ENCODE assay signal across 8 mouse cellular contexts in genomic region chr8:124896010-124896631, GRCm38 (mm10). TPM values are rescaled to one million over a fixed set of nuclear protein-coding genes. Genes with fewer than 3 reads are reported as not detected.
A peak's percentile ranks its signal among the peaks of the same experiment; 100 is the strongest.
DNase-seq lines count a peak whose midpoint lies in the region; ATAC-seq and TF ChIP-seq lines count a peak whose summit lies in the region.

No protein-coding gene starts in this region.

- H3K4me2 ChIP-seq in hindbrain, embryonic 15.5 days: peak overlapping the region; percentile 90
- peak overlapping the region; percentile 94 for H3K4me2 ChIP-seq in midbrain, embryonic 15.5 days

- 0 out of 2 replicates have a peak overlapping the region, but pooled peaks have one; percentile 6 for H3K27ac ChIP-seq in cerebellum, adult 2 months (ENCODE audit: insufficient read depth, low read length)
- H3K27ac ChIP-seq in hindbrain, embryonic 15.5 days (replicated peaks): peak overlapping the region; percentile 85
- peak overlapping the region; percentile 86; the same call in 1 of the 2 replicates for H3K27ac ChIP-seq in midbrain, embryonic 15.5 days

- H3K4me1 ChIP-seq in cerebellum, adult 2 months (ENCODE audit: control insufficient read depth, insufficient read depth, low read length): peaks cover 19% of the 10 kb centered on the region
- H3K4me1 ChIP-seq in hindbrain, embryonic 15.5 days (replicated peaks): peaks cover 50% of the 10 kb centered on the region
- peaks cover 48% of the 10 kb centered on the region for H3K4me1 ChIP-seq in midbrain, embryonic 15.5 days

- 57% methylated on average over 26 of the region's 26 CpGs for WGBS in cerebellum, adult 2 months
- 84% methylated on average over 26 of the region's 26 CpGs for WGBS in hindbrain, embryonic 15.5 days
- WGBS in midbrain, embryonic 15.5 days: 86% methylated on average over 26 of the region's 26 CpGs

- no peaks in the 10 kb centered on the region for H3K9me3 ChIP-seq in hindbrain, embryonic 15.5 days
- H3K9me3 ChIP-seq in midbrain, embryonic 15.5 days: no peaks in the 10 kb centered on the region

- H3K4me3 ChIP-seq in cerebellum, adult 2 months (replicated peaks; ENCODE audit: insufficient read depth, low read depth, low read length): peak overlapping the region; percentile 67
- peak overlapping the region; percentile 84 for H3K4me3 ChIP-seq in hindbrain, embryonic 15.5 days
- peak overlapping the region; percentile 95 for H3K4me3 ChIP-seq in midbrain, embryonic 15.5 days

- no peak for ATAC-seq in hindbrain, embryonic 15.5 days (ENCODE audit: low FRiP score, low read depth)
- no peak for ATAC-seq in midbrain, embryonic 15.5 days (replicated peaks)

- H3K36me3 ChIP-seq in hindbrain, embryonic 15.5 days: peaks cover 32% of the 10 kb centered on the region
- peaks cover 29% of the 10 kb centered on the region for H3K36me3 ChIP-seq in midbrain, embryonic 15.5 days (replicated peaks)

- no peak for TF ChIP-seq CTCF in cerebellum, adult 2 months (IDR thresholded peaks at IDR 0.05; ENCODE audit: borderline replicate concordance, insufficient read depth, low read depth, low read length)

- no peaks in the 10 kb centered on the region for H3K27me3 ChIP-seq in cerebellum, adult 2 months (ENCODE audit: control insufficient read depth, insufficient read depth, low read length)
- H3K27me3 ChIP-seq in hindbrain, embryonic 15.5 days: no peaks in the 10 kb centered on the region
- no peaks in the 10 kb centered on the region for H3K27me3 ChIP-seq in midbrain, embryonic 15.5 days (replicated peaks)

- no peak for DNase-seq in cerebellum, adult 2 months
- DNase-seq in cerebellum, adult 18-20 months: no peak
- peak; percentile 19 for DNase-seq in right cerebral cortex, postnatal 4 days
- DNase-seq in right cerebral cortex, adult 18-20 months: no peak
- DNase-seq in yolk sac, embryonic 10.5 days (ENCODE audit: low spot score): no peak
- no peak for DNase-seq in spleen, postnatal 36 days (ENCODE audit: low spot score in 2 of 2)

- peak overlapping the region; percentile 85; the same call in 1 of the 2 replicates for H3K9ac ChIP-seq in hindbrain, embryonic 15.5 days
- H3K9ac ChIP-seq in midbrain, embryonic 15.5 days: peak overlapping the region; percentile 69

- no peak for TF ChIP-seq POLR2A in cerebellum, adult 2 months (IDR thresholded peaks at IDR 0.05; ENCODE audit: borderline replicate concordance, insufficient read depth, low read length)

RNA-seq across cellular contexts. Expression of gene Exoc8, which starts 1.4 kb away (rescaled TPM):
- 16.2 and 18.2 TPM in 2 replicates for polyA plus RNA-seq in cerebellum, adult 2 months (2012; rRNA removed)
- 14.6 and 15.2 TPM in 2 replicates for polyA plus RNA-seq in hindbrain, embryonic 15.5 days (2015; fragmentation: Nextera tagmentation; extraction: Ambion mirVana)
- polyA plus RNA-seq in midbrain, embryonic 15.5 days (2015; fragmentation: Nextera tagmentation; extraction: Ambion mirVana): 15.5 and 16.3 TPM in 2 replicates

RNA-seq across cellular contexts. Expression of gene Sprtn, which starts 1.6 kb away (rescaled TPM):
- polyA plus RNA-seq in cerebellum, adult 2 months (2012; rRNA removed): 18.5 and 19.5 TPM in 2 replicates
- polyA plus RNA-seq in hindbrain, embryonic 15.5 days (2015; fragmentation: Nextera tagmentation; extraction: Ambion mirVana): 8.8 and 9.3 TPM in 2 replicates
- 10.4 and 10.7 TPM in 2 replicates for polyA plus RNA-seq in midbrain, embryonic 15.5 days (2015; fragmentation: Nextera tagmentation; extraction: Ambion mirVana)

RNA-seq across cellular contexts. Expression of gene 2810004N23Rik, which starts 33.2 kb away (rescaled TPM):
- 15.0 and 15.7 TPM in 2 replicates for polyA plus RNA-seq in cerebellum, adult 2 months (2012; rRNA removed)
- 26.2 and 26.9 TPM in 2 replicates for polyA plus RNA-seq in hindbrain, embryonic 15.5 days (2015; fragmentation: Nextera tagmentation; extraction: Ambion mirVana)
- polyA plus RNA-seq in midbrain, embryonic 15.5 days (2015; fragmentation: Nextera tagmentation; extraction: Ambion mirVana): 27.4 and 28.3 TPM in 2 replicates

RNA-seq across cellular contexts. Expression of gene Gnpat, which starts 33.3 kb away (rescaled TPM):
- 98.3 and 100 TPM in 2 replicates for polyA plus RNA-seq in cerebellum, adult 2 months (2012; rRNA removed)
- polyA plus RNA-seq in hindbrain, embryonic 15.5 days (2015; fragmentation: Nextera tagmentation; extraction: Ambion mirVana): 74.7 and 79.5 TPM in 2 replicates
- polyA plus RNA-seq in midbrain, embryonic 15.5 days (2015; fragmentation: Nextera tagmentation; extraction: Ambion mirVana): 77.5 and 83.9 TPM in 2 replicates

RNA-seq across cellular contexts. Expression of gene Egln1, which starts 53.0 kb away (rescaled TPM):
- 58.1 and 58.8 TPM in 2 replicates for polyA plus RNA-seq in cerebellum, adult 2 months (2012; rRNA removed)
- polyA plus RNA-seq in hindbrain, embryonic 15.5 days (2015; fragmentation: Nextera tagmentation; extraction: Ambion mirVana): 15.5 and 16.9 TPM in 2 replicates
- polyA plus RNA-seq in midbrain, embryonic 15.5 days (2015; fragmentation: Nextera tagmentation; extraction: Ambion mirVana): 17.8 and 18.1 TPM in 2 replicates

Comparison
In these comparisons a context has a peak if more than half of its experiments do, and no peak if none do; other contexts are left out.
1. H3K27ac ChIP-seq: peak in every context shown above with its lines; median percentile 86 in midbrain, embryonic 15.5 days; 85 in hindbrain, embryonic 15.5 days; 6 in cerebellum, adult 2 months.